Mouse (Mus musculus): ENCODE results near the gene 1700018F24Rik.

DNA sequence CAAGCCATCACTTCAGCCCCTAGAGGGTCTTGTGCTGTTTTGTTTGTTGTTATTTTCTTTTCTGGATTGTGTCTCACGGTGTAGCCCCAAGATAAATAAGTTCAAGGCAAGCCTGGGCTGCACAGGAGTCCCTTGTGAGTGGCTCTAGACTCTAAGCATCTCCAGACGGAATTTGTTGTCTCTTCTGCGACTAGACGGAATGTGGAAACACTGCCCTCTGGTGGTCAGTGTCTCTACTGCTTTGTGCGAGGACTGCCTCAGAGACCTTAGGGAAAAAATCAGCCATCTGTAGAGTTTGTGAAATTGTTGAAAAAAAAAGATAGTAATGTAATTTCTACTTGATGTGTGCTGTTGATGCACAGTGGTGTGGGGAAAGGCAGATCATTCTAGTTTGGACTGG, 26.9 kb downstream of the 1700018F24Rik start:
- TF ChIP-seq POLR2A (IDR thresholded peaks at IDR 0.05; ENCODE audit: extremely low read depth, insufficient read depth, low read length), result no peak
- TF ChIP-seq CTCF (IDR thresholded peaks at IDR 0.05; ENCODE audit: low read depth, low read length), result peak; percentile 75

Data from liver, adult 2 months (tissue).